Mouse (Mus musculus): Measurements from ENCODE around the gene Fbp1. TPM values are rescaled to one million over a fixed set of nuclear protein-coding genes. Genes with fewer than 3 reads are reported as not detected.

Fbp1 gene
- polyA plus RNA-seq, 1 experiment from 2014 or later, result 0.29 TPM

- Histone ChIP-seq H3K27ac (replicated peaks) (no peak overlapping the region), H3K9ac (replicated peaks) (no peak overlapping the region), H3K4me1 (peaks cover 4% of the 10 kb centered on the region), H3K36me3 (no peaks in the 10 kb centered on the region), H3K4me3 (replicated peaks) (no peak overlapping the region), H3K27me3 (replicated peaks) (peaks cover 14% of the 10 kb centered on the region), H3K9me3 (replicated peaks) (no peaks in the 10 kb centered on the region), H3K4me2 (no peak overlapping the region)
- 89% methylated on average over 5 of the region's 5 CpGs for WGBS
- no peak for ATAC-seq (ENCODE audit: low FRiP score)
Measured at GRCm38 (mm10) chr13:62882856-62883255, 5.2 kb downstream of the Fbp1 start.

DNA sequence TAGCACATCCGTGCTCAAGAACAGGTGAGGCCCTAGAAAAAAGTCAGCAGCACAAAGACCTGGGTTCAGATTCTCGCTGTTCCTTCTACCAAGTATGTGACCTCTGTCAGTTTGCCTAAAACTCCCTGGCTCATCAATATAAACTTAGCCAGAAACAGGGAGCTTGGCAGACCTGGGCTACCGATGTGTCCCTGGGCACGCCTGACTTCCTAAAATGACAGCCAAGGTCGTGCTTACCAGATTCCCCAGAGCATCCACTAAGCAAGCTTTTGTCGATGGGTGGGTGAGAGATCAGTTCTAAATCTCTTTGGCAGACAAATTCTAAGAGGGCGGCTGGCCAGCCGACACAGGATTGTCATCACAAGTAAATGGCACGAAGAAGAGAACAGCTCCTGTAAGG, 6.7 kb downstream of the Fbp1 start:
- Histone ChIP-seq H3K9ac (replicated peaks) (no peak overlapping the region), H3K27me3 (replicated peaks) (0 out of 2 replicates have a peak, but pooled peaks cover 2% of the 10 kb centered on the region), H3K36me3 (no peaks in the 10 kb centered on the region), H3K27ac (replicated peaks) (no peak overlapping the region), H3K9me3 (replicated peaks) (no peaks in the 10 kb centered on the region), H3K4me1 (no peaks in the 10 kb centered on the region), H3K4me3 (replicated peaks) (no peak overlapping the region), H3K4me2 (no peak overlapping the region)
- 78% methylated on average over 9 of the region's 9 CpGs for WGBS
- no peak for ATAC-seq (ENCODE audit: low FRiP score)

DNA sequence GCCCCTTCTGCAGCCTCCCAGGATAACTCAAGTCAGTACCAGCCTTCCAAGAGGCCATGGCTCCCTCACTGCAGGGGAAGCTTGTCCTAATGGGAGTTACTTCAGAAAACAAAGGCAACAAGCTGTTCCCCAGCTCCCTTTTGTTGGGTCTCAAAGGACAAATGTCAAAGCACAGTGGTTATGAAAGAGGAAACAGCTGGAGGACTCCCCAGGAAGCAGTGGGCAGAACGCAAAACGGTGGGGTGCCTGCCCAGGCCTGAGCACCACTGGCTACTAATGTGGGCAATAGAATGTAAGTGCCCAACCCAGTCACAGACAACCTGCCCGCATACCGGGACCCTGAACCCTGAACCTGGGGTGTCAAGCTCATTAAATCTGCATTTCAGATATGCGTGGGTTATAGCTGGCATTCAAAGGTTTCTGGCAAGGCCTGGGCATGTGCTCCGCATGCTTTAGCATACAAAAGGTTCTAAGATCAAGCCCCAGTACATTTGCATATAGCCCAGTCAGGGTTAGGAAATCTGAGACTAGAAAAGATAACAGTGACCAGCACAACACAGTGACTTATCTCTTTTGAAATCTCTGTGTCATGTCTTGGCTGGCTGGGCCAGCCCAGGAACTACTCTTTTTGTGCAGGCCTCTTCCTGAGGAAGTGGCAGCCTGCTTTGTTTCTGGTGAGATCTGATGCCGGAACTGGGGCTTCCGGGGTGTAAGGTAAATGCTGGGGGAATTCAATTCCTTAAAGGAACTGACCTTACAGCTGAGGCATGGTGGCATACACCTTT, 8.1 kb downstream of the Fbp1 start:
- H3K9ac ChIP-seq (replicated peaks), result no peak overlapping the region
- H3K36me3 ChIP-seq, result no peaks in the 10 kb centered on the region
- H3K4me1 ChIP-seq, result no peaks in the 10 kb centered on the region
- WGBS, result 25% methylated on average over 8 of the region's 8 CpGs
- no peak overlapping the region for H3K4me3 ChIP-seq (replicated peaks)
- no peak overlapping the region for H3K4me2 ChIP-seq
- no peaks in the 10 kb centered on the region for H3K27me3 ChIP-seq (replicated peaks)
- 0 out of 2 replicates have a peak, but pooled peaks have one; percentile 18 for ATAC-seq (ENCODE audit: low FRiP score)
- H3K9me3 ChIP-seq (replicated peaks), result no peaks in the 10 kb centered on the region
- H3K27ac ChIP-seq (replicated peaks), result no peak overlapping the region

DNA sequence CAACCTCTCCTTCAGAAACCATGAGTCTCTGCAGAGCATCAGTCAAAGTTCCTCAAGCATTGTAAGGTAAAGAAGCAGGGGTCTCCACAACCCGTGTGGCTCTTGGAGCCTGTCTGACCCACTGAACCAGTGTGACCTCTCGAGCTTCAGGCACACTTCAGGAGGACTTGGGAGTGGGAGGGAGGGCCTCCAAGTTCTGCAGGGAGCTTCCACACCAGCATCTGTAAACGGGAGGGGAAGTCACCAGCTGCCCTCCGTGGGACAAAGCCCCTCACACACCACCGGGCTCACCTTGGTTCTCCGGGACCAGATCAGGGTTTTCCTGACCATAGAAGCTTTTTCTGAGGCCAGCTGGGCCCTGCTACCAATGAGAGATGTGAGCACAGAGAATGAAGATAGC, 8.7 kb downstream of the Fbp1 start:
- Histone ChIP-seq H3K4me1 (no peaks in the 10 kb centered on the region), H3K27ac (replicated peaks) (no peak overlapping the region), H3K27me3 (replicated peaks) (no peaks in the 10 kb centered on the region), H3K36me3 (no peaks in the 10 kb centered on the region), H3K4me2 (no peak overlapping the region), H3K9me3 (replicated peaks) (no peaks in the 10 kb centered on the region), H3K4me3 (replicated peaks) (no peak overlapping the region), H3K9ac (replicated peaks) (no peak overlapping the region)
- ATAC-seq (ENCODE audit: low FRiP score), result no peak
- WGBS, result 23% methylated on average over 6 of the region's 6 CpGs

GRCm38 (mm10) chr13:62877247-62877646, 10.8 kb downstream of the Fbp1 start:
- H3K4me2 ChIP-seq, result no peak overlapping the region
- no peaks in the 10 kb centered on the region for H3K27me3 ChIP-seq (replicated peaks)
- H3K27ac ChIP-seq (replicated peaks), result no peak overlapping the region
- no peak overlapping the region for H3K9ac ChIP-seq (replicated peaks)
- 25% methylated on average over 5 of the region's 5 CpGs for WGBS
- ATAC-seq (ENCODE audit: low FRiP score), result no peak
- no peaks in the 10 kb centered on the region for H3K9me3 ChIP-seq (replicated peaks)
- H3K36me3 ChIP-seq, result no peaks in the 10 kb centered on the region
- no peak overlapping the region for H3K4me3 ChIP-seq (replicated peaks)
- no peaks in the 10 kb centered on the region for H3K4me1 ChIP-seq

- ATAC-seq (ENCODE audit: low FRiP score), result no peak
- Histone ChIP-seq H3K27me3 (replicated peaks) (no peaks in the 10 kb centered on the region), H3K36me3 (no peaks in the 10 kb centered on the region), H3K9ac (replicated peaks) (no peak overlapping the region), H3K27ac (replicated peaks) (no peak overlapping the region), H3K4me3 (replicated peaks) (no peak overlapping the region), H3K4me1 (no peaks in the 10 kb centered on the region), H3K4me2 (no peak overlapping the region), H3K9me3 (replicated peaks) (no peaks in the 10 kb centered on the region)
- 79% methylated on average over 1 of the region's 1 CpGs for WGBS
Measured at GRCm38 (mm10) chr13:62876111-62876510, 12.0 kb downstream of the Fbp1 start.

DNA sequence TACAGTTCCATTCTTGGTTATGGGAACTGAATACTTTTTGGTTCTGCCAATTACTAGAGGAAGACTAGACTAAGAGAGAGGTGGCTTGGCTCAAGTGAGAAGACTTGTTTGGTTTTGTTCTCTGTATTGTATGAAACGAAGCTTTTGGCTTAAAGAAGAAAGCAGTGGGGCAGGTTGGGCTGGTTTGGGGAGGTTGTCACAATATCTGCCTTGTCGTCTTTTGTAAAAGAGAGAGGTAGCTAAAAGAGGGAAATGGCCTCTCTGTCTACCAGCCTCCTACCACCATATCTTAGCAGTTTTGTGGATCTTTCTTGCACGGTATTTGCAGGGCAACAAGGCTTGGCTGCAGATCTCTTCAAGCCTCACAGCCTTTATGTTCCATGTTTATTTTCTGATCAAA, 15.8 kb downstream of the Fbp1 start:
- Histone ChIP-seq H3K27ac (replicated peaks) (no peak overlapping the region), H3K9ac (replicated peaks) (no peak overlapping the region), H3K4me2 (no peak overlapping the region), H3K4me3 (replicated peaks) (no peak overlapping the region), H3K9me3 (replicated peaks) (no peaks in the 10 kb centered on the region), H3K36me3 (no peaks in the 10 kb centered on the region), H3K27me3 (replicated peaks) (no peaks in the 10 kb centered on the region), H3K4me1 (no peaks in the 10 kb centered on the region)
- no peak for ATAC-seq (ENCODE audit: low FRiP score)
- 85% methylated on average over 3 of the region's 3 CpGs for WGBS

- ATAC-seq (ENCODE audit: low FRiP score), result no peak
- Histone ChIP-seq H3K9ac (replicated peaks) (no peak overlapping the region), H3K4me1 (peaks cover 7% of the 10 kb centered on the region; the same call in 1 of the 2 replicates), H3K27ac (replicated peaks) (no peak overlapping the region), H3K36me3 (no peaks in the 10 kb centered on the region), H3K9me3 (replicated peaks) (no peaks in the 10 kb centered on the region), H3K4me2 (no peak overlapping the region), H3K4me3 (replicated peaks) (no peak overlapping the region), H3K27me3 (replicated peaks) (no peaks in the 10 kb centered on the region)
- WGBS, result 80% methylated on average over 2 of the region's 2 CpGs
Measured at GRCm38 (mm10) chr13:62870605-62871004, 17.5 kb downstream of the Fbp1 start.

GRCm38 (mm10) chr13:62866817-62867216, 21.3 kb downstream of the Fbp1 start:
- Histone ChIP-seq H3K4me1 (peaks cover 7% of the 10 kb centered on the region; the same call in 1 of the 2 replicates), H3K9me3 (replicated peaks) (no peaks in the 10 kb centered on the region), H3K36me3 (no peaks in the 10 kb centered on the region), H3K27me3 (replicated peaks) (no peaks in the 10 kb centered on the region), H3K4me2 (no peak overlapping the region), H3K9ac (replicated peaks) (no peak overlapping the region), H3K4me3 (replicated peaks) (no peak overlapping the region), H3K27ac (replicated peaks) (0 out of 2 replicates have a peak overlapping the region, but pooled peaks have one; percentile 7)
- peak; percentile 68 for ATAC-seq (ENCODE audit: low FRiP score)
- WGBS, result 29% methylated on average over 4 of the region's 4 CpGs

DNA sequence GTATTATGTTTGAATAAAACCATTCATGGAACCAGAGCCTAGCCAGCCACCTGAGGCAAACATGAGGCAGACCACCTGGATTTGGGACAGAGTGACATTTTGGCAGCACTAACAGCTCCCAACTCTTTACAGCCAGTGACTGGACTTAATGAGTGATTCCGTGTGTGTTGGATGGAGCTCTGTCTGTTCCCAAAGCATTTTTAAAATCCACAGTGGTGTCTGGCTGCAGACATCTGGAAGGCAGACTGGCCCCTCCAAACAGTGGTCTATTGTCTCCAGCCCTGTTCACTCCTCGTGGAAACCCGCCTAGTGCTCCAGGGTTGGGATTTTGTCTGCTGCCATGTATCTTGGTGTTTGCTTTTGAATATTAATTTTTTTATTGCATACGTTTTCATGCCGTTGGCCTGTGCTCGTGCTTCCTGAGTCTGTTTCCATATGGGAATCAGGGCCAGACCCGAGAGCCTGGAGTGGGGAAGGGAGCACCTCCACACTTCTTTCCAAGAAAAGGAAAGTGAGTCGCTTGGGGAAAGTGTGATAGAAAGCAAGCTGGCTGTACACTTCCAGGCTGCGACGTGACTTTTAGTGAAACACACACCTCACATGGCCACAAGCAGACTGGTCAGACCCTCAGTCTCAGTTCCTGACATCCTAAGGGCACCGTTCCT, 22.3 kb downstream of the Fbp1 start:
- no peak overlapping the region for H3K9ac ChIP-seq (replicated peaks)

DNA sequence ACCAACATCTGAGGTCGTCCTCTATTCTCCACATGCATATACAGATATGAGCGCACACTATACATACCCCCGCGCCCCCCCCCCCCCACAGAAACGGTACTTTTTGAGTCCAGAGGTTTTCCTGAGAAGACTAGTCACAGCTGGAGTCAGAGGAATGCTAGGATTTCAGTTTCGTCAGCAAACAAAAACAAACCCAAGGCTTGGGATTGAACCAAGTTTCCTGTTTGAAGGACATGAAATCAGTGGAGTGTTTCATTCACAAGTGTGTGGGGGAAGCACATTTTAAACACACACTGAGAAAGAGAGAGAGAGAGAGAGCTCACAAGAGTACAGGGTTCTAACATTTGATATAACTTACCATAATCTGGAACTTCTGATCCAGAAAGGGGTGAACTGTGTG, 24.3 kb downstream of the Fbp1 start:
- 78% methylated on average over 6 of the region's 6 CpGs for WGBS
- no peak overlapping the region for H3K4me2 ChIP-seq
- no peaks in the 10 kb centered on the region for H3K9me3 ChIP-seq (replicated peaks)
- H3K27ac ChIP-seq (replicated peaks), result no peak overlapping the region
- peaks cover 7% of the 10 kb centered on the region; the same call in 1 of the 2 replicates for H3K4me1 ChIP-seq
- H3K4me3 ChIP-seq (replicated peaks), result no peak overlapping the region
- H3K27me3 ChIP-seq (replicated peaks), result no peaks in the 10 kb centered on the region
- ATAC-seq (ENCODE audit: low FRiP score), result no peak
- no peak overlapping the region for H3K9ac ChIP-seq (replicated peaks)
- no peaks in the 10 kb centered on the region for H3K36me3 ChIP-seq

More for the DNA sequence above, 22.3 kb downstream of the Fbp1 start:
- Histone ChIP-seq H3K4me2 (no peak overlapping the region), H3K4me3 (replicated peaks) (no peak overlapping the region), H3K36me3 (no peaks in the 10 kb centered on the region), H3K27me3 (replicated peaks) (no peaks in the 10 kb centered on the region), H3K4me1 (peaks cover 7% of the 10 kb centered on the region; the same call in 1 of the 2 replicates), H3K27ac (replicated peaks) (no peak overlapping the region), H3K9me3 (replicated peaks) (no peaks in the 10 kb centered on the region)
- 74% methylated on average over 11 of the region's 11 CpGs for WGBS
- no peak for ATAC-seq (ENCODE audit: low FRiP score)

DNA sequence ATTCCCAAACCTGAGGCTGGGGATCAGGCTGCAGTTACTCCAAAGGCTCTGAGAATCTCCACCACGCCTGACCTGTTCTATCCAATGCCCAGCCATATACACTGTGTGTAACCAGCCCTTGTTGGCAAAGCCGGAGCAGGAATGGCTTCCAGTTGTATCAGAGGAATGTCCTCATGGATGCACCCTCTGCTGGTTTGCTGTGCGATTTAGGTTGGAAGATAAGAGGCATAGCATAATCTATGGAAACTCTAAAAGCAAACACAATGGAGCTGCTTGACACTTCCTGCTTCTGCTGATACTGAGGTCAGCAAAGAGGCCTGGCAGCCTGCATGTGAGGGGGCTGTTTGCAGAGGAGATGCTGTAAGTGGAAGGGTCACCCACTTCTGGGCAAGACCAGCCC, 25.2 kb downstream of the Fbp1 start:
- Histone ChIP-seq H3K27ac (replicated peaks) (no peak overlapping the region), H3K4me3 (replicated peaks) (no peak overlapping the region), H3K9me3 (replicated peaks) (no peaks in the 10 kb centered on the region), H3K27me3 (replicated peaks) (no peaks in the 10 kb centered on the region), H3K9ac (replicated peaks) (no peak overlapping the region), H3K4me2 (no peak overlapping the region), H3K4me1 (peaks cover 7% of the 10 kb centered on the region; the same call in 1 of the 2 replicates), H3K36me3 (no peaks in the 10 kb centered on the region)
- no peak for ATAC-seq (ENCODE audit: low FRiP score)
- WGBS, result 91% methylated on average over 3 of the region's 3 CpGs
